Mouse (Mus musculus): ENCODE results near the gene Dph2.

The Dph2 gene

DNA sequence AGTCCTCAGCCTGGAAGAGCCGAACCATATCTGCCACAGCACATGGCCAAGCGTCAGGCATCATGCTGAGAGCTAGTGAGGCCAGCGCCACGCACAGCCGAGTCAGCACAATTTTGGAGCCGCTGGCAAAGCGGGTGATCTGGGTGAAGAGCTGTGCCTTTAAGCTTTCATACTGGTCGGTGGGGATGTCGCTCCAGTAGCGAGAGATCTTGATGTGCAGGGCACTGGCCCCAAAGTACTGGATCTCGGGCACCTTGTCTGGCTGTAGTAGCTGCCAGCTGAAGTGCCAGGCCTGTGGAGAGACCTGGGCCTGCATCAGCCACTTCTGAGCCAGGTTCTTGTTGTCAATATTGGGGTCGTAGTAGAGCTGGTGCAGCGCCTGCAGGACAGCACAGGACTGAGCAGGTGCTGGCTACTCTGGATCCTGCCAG is 20.3 kb upstream of the Dph2 start:
- CTCF ChIA-PET: no interaction called here

GRCm38 (mm10) chr4:117908834-117909453 is 17.1 kb upstream of the Dph2 start:
- CTCF ChIA-PET: no interaction called here

- CTCF ChIA-PET: no interaction called here
Measured at GRCm38 (mm10) chr4:117906196-117906595, 14.4 kb upstream of the Dph2 start.

DNA sequence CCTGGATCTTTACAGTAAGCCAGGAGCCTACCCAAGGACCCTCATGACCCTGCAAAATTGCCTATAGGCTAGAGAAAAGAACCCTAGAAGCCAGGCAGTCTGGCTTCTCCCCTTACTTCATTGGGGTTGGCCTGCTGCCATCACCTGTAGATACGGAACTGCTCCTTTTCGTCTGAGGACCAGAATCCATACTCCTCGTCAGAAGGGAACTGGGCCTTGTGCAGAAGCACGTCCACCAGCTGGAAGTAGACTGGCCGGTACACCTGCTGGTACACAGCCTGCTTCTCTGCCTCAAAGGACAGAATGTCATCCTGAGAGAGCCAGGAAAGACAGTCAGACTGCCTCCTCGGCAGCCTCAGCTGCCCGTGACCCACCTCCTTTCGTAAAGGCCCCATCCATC is 12.9 kb upstream of the Dph2 start:
- CTCF ChIA-PET: no interaction called here

DNA sequence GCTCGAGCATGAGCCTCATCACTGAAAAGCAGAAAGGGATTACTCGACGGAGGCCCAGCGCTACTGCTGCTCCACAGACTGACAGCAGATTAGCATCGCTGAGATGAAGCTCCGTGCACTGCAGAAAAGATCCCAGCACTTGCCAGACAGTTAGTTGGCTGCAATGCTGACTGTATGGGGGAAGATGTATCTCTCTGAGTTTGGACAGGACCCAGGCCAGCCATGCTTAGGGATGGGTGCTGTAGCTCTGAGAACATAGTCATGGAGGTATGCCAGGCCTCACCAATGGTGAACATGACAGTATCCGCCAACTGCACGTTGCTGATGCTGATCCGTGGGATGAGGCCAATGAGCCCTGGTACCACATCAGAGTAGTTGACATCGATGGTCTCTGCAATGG is 12.3 kb upstream of the Dph2 start:
- CTCF ChIA-PET: interaction anchor here (0.8 kb wide), 1 partner anchor 10 kb away, joined by 3 read pairs; the partner anchor contains the start of gene Ipo13

GRCm38 (mm10) chr4:117898111-117898510 is 6.3 kb upstream of the Dph2 start:
- CTCF ChIA-PET: no interaction called here

DNA sequence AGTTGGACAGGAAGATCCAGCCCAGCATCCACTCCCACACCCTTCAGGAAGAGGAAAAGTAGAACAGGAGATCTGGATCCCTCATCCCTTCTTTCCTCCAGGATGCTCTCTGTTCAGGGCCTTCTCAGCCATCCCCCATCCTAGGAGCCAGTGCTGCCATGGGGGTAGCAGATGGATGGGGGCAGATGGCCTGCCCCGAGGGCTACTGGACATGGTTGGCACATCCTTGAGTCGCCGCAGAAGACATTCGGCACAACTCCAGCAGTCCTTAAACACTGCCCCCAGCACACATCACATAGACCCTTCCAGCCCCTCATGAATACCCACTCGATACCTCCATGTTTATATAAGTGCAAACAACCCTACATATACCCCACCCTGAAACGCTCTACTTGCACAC is 4.2 kb upstream of the Dph2 start:
- CTCF ChIA-PET: no interaction called here

- CTCF ChIA-PET: no interaction called here
Measured at GRCm38 (mm10) chr4:117895339-117895738, 3.5 kb upstream of the Dph2 start.

DNA sequence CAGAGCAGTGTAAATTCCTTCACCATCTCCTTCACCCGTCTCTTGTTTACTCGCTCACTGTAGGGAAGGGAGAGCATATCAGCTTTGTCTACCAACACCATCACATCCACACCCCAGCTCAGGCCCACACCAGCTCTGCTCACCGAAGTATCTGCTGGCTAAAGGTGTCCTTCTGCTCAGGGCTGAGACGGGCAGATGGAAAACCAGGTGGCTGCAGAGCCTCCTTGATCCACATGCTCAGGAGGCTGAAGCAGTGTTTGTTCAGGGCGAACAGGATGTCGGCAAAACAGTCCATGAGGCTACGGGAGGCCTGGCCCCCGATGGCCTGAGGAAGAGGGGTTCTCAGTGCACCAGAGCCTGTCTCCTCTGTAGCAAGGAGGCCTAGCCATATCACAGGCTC is 2.8 kb upstream of the Dph2 start:
- CTCF ChIA-PET: no interaction called here

DNA sequence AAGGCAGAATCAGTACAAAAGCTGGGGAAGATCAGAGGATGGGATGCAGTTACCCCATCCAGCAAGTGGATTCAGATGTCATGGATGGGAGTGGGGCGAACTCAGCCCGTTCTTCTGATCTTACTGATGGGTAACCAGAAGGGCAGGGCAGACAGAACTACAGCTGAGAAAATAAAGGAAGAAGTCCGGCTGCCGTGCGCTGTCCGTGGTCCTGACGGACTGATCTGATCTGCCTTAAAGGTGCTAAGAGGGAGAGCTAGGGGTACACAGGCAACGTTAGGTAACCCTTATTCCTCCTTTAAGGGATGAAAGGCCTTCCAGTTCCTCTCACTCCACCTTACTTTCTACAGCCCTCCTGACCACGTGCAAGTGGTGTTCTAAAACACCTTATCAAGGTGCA is 1.5 kb upstream of the Dph2 start:
- CTCF ChIA-PET: no interaction called here

DNA sequence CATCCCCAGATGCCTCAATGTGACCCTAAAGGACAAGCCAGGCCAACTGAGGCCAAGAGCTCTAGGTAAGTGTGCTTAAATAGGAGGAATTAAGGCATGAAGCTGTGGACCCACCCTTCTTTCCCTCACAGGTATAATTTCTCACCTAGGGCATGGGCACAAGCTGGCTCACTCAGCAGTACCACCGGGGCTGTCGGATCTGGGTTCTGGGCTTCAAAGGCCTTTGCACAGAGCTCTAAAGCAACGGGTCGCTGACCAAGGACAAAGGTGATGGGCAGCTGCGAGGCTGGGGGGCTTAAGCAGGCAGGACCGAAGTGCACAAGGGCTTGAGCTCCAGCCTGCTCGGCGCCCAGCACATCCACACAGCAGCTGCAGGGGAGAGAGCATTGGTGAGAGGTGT is 1.1 kb downstream of the Dph2 start:
- CTCF ChIA-PET: no interaction called here

GRCm38 (mm10) chr4:117890031-117890430 is 1.8 kb downstream of the Dph2 start:
- CTCF ChIA-PET: no interaction called here

DNA sequence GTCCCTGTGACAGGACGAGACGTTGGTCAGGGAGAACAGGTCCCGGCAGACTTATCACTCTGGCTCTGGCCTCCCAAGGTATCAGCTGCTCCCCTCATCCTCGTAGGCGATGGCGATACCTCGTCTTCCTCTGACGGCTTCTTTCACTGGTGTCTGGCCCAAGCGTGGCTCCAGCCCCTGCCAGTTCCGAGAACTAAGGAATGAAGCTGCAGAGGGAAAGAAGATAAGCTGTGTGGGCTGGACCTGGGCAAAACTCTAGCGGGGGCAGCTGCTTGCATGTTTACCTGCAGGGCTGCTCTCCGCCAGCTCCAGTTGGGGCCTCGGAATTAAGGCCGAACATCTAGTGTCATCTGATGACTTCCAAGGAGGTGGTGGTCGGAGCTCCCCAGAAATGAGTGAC is 2.4 kb downstream of the Dph2 start:
- CTCF ChIA-PET: no interaction called here

GRCm38 (mm10) chr4:117887920-117888319 is 3.9 kb downstream of the Dph2 start:
- CTCF ChIA-PET: no interaction called here

DNA sequence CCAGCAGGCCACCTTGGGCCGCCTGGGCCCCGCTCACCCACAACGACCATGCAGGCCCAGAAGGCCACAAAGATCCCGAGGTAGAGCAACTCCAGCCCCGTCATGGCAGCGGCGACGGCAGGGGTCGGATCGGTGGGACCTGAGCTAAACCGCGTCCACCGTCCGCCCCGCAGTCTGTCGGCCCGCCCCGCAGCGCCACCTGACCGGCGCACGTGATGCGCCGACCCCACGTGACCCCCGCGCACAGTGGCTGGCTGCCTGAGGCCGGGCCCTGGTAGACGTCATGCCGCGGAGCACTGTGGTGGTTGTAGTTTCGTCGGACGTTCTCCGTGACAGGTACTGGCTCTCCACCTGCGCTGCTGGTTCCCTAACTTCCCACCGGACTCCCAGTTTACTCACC is 4.7 kb downstream of the Dph2 start, which contains the start of gene Atp6v0b:
Gene Atp6v0b (minus strand): TSS at position 201 of the 400 bp plus-strand sequence.
- CTCF ChIA-PET: no interaction called here

GRCm38 (mm10) chr4:117886644-117887043 is 5.2 kb downstream of the Dph2 start:
- CTCF ChIA-PET: no interaction called here

DNA sequence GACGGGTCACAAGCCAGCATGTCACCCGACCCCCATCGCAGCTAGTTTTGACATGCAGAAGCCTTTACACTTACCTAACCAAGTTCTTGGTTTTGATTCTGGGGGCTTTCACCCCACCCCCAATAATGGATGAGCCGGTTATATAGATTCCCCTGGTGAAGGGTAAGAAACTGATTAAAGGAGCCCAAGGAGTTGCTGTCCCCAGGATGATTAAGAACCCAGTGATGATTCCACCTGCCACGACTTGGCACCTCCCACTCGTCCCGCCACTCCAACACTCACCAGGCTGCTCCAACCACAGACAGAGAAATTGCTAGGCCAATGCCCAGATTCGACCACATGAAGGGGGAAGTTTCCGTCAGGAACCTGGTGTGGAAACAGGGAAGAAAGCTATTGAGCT is 5.8 kb downstream of the Dph2 start:
- CTCF ChIA-PET: no interaction called here

- CTCF ChIA-PET: no interaction called here
Measured at GRCm38 (mm10) chr4:117885093-117885492, 6.7 kb downstream of the Dph2 start.

DNA sequence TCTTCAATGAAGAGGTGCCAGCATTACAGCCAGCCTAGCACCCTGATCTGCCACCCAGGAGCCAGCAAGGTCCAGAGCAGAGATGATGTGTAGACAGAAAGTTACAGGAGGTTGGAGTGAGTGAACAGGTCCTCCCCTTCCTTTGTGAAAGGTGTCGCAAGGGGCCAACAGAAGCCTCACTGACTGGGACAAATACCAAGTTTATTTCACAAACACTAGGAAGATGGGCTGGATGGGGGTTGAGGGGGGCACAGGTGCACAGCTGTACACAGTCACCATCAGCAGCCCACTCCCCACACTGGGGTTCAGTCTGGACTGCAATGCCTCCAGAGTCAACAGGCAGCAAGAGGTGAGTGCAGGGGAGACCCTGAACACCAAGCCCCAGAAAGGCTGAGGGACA is 7.7 kb downstream of the Dph2 start:
- CTCF ChIA-PET: no interaction called here

- CTCF ChIA-PET: no interaction called here
Measured at GRCm38 (mm10) chr4:117882701-117883691, 8.8 kb downstream of the Dph2 start, which contains the start of gene B4galt2. Gene B4galt2, minus strand, starts transcription at chr4:117883487.

DNA sequence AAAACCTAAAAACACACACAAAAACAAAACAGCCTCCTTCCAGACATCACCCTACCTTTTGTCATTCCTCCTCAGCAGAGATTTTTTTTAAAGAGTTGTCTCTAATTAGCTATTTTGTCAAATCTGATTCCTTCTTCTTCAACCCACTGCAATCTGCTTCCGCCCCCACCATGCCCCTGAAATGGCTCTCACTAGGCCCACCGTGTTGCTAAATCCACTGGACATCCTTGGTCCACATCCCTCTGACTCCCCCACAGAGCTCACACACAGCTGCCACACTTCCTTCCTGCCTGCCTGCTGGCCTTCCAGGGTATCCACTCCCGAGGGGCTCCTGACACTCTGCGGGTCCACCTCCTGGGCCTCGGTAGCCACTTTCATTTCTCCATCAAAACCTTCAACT is 13.1 kb downstream of the Dph2 start:
- CTCF ChIA-PET: no interaction called here

DNA sequence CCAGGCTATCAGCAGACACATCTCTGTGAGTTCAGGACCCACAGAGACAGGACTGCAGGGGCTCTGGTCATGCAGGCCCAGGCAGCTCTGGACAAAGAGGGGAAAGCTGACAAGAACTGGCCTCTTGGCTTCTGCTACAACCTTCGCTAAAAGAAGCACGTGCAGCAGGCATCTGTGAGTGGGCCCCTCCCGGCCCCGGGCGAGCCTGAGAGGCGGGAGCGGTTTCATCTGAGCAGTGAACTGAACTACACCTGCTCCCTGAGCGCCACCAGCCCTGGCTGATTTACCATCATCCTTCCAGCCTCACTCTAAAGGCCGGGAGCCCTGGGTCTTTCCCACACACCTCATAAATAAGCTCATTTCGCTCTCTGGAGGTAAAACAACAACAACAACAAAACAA is 13.5 kb downstream of the Dph2 start:
- CTCF ChIA-PET: no interaction called here

- CTCF ChIA-PET: no interaction called here
Measured at GRCm38 (mm10) chr4:117873615-117874014, 18.2 kb downstream of the Dph2 start.
